Mouse (Mus musculus) stomach, postnatal 0 days (tissue): ENCODE measurements around the gene Pih1d1.

Experiments used
- CTCF ChIP-seq: IDR thresholded peaks from 2 replicates; pipeline ENCODE4 v1.5.1; 2016; ENCODE audit warnings: antibody characterized with exemption, low read depth, mild to moderate bottlenecking, moderate library complexity
- EP300 ChIP-seq: optimal IDR thresholded peaks from 2 replicates; pipeline ENCODE3; 2016; ENCODE audit warnings: antibody characterized with exemption

DNA sequence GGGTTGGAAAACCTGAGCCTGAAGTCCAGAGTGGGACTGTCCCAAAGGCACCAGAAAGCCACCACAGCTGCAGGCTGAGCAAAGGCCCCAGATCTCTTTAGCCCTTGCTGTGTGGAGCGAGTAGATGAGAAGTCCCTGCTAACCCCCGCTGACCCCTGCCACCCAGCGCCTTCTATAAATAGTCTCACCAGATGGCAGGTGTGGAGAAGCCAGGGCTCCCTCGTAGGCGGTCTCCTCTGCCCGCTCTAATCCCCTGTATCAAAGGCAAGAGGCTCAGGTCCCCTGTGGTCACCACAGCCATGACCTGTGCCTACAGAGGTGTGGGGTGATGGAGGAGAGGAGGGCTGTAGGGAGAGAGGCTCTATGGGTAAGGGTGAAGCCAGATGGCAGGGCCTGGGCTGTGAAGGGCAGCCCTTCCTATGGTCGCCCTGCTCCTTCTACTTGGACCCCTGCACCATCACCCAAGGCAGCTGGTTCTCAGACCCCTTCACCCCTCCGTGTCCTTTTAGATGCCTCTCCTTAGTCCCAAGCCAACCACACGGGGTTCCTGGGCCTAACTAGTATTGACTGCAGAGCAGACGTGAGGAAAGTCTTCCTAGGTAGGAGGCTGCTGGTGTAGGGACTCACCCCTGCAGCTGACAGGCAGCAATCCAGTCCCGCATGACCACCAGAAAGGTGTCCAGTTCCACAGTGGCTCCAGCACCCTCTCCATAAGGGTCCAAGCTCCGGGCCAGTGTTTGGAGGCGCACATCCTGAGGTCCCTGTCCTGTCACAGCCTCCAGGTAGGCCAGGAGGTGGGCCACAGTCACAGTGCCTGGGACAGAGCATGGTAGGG lies 41.5 kb downstream of the Pih1d1 start:
- TF ChIP-seq CTCF (no peak), EP300 (no peak)
